Mouse (Mus musculus): ENCODE measurements around the gene Unc119b.
"Not testable (repeated sequence)": the region's sequence is repeated elsewhere in the genome, so short reads cannot be mapped to it uniquely, and the experiment has no call there.

Unc119b gene

GRCm38 (mm10) chr5:115134234-115135165 is at the start of gene Unc119b:
TSS of gene Unc119b (minus strand) at chr5:115134975.
- peak; percentile 94 for DNase-seq

- DNase-seq, result no peak
These were observed 48.7 kb upstream of the Unc119b start for GRCm38 (mm10) chr5:115183482-115183881.

- no peak for DNase-seq
These were observed 48.1 kb upstream of the Unc119b start for GRCm38 (mm10) chr5:115182925-115183324.

GRCm38 (mm10) chr5:115181248-115181940 is 46.6 kb upstream of the Unc119b start:
- no peak for DNase-seq

- no peak for DNase-seq
These were observed 44.8 kb upstream of the Unc119b start for GRCm38 (mm10) chr5:115179596-115179995.

- no peak for DNase-seq
These were observed 43.1 kb upstream of the Unc119b start for GRCm38 (mm10) chr5:115177866-115178265.

- no peak for DNase-seq
These were observed 39.8 kb upstream of the Unc119b start for GRCm38 (mm10) chr5:115174554-115174953.

GRCm38 (mm10) chr5:115170150-115170549 is 35.4 kb upstream of the Unc119b start:
- no peak for DNase-seq

GRCm38 (mm10) chr5:115168641-115169415 is 34.1 kb upstream of the Unc119b start:
- DNase-seq, result no peak

- no peak for DNase-seq
These were observed 32.6 kb upstream of the Unc119b start for GRCm38 (mm10) chr5:115167396-115167795.

GRCm38 (mm10) chr5:115166815-115167194 is 32.0 kb upstream of the Unc119b start:
- no peak for DNase-seq

GRCm38 (mm10) chr5:115165895-115166814 is 31.4 kb upstream of the Unc119b start:
- DNase-seq, result no peak

- no peak for DNase-seq
These were observed 30.6 kb upstream of the Unc119b start for GRCm38 (mm10) chr5:115165351-115165750.

- DNase-seq, result not testable (repeated sequence)
These were observed 29.7 kb upstream of the Unc119b start for GRCm38 (mm10) chr5:115164446-115164845.

GRCm38 (mm10) chr5:115163563-115163962 is 28.8 kb upstream of the Unc119b start:
- peak; percentile 60 for DNase-seq

- DNase-seq, result not testable (repeated sequence)
These were observed 27.1 kb upstream of the Unc119b start for GRCm38 (mm10) chr5:115161940-115162279.

GRCm38 (mm10) chr5:115161064-115161939 is 26.5 kb upstream of the Unc119b start:
- peak; percentile 43 for DNase-seq

GRCm38 (mm10) chr5:115160655-115161054 is 25.9 kb upstream of the Unc119b start:
- no peak for DNase-seq

GRCm38 (mm10) chr5:115159165-115159564 is 24.4 kb upstream of the Unc119b start:
- DNase-seq, result no peak

GRCm38 (mm10) chr5:115158040-115158983 is 23.5 kb upstream of the Unc119b start, which contains the start of gene Mlec:
TSS of gene Mlec (minus strand) at chr5:115158179.
- peak; percentile 99 for DNase-seq

Data from embryo, embryonic 11 days (tissue).